Mouse (Mus musculus) bone marrow macrophage, adult 2 months (primary cell): ENCODE measurements around the gene Ccl22.

ENCODE experiments used
- CTCF ChIP-seq: IDR thresholded peaks from 2 replicates; pipeline ENCODE4 v1.5.1; 2012; ENCODE audit warnings: low read depth, mild to moderate bottlenecking, low read length, moderate library complexity
- POLR2A ChIP-seq: IDR thresholded peaks from 2 replicates; pipeline ENCODE4 v1.6.1; 2012; ENCODE audit warnings: mild to moderate bottlenecking, low read depth, low read length, borderline replicate concordance

GRCm38 (mm10) chr8:94767035-94767434 lies 21.6 kb downstream of the Ccl22 start:
- TF ChIP-seq CTCF: no peak
- no peak for TF ChIP-seq POLR2A
